Mouse (Mus musculus) left cerebral cortex, postnatal 10 days (tissue): ENCODE results near the gene Pi16. TPM values are rescaled to one million over a fixed set of nuclear protein-coding genes. Genes with fewer than 3 reads are reported as not detected.

Source experiments
- DNase-seq, 2 experiments: peaks; one replicate each; pipeline ENCODE4 v3.0.0; 2021 to 2022; ENCODE audit warnings: low spot score in 2 of 2, mixed read lengths in 1 of 2; ENCODE audit errors: extremely low spot score in 1 of 2
- intact Hi-C: fragments of 180-260 bp; cut with DNase I; formaldehyde crosslinking; loops from one replicate; pipeline ENCODE4 v1.15.1; 2025
- total RNA-seq, 2 experiments: library from RNA; stranded (reverse); gene quantifications; 2 replicates each; pipeline ENCODE4 v1.2.3; 2021

Pi16 gene
- total RNA-seq, 2 experiments from 2014 or later = 1.6 to 1.8 TPM

- DNase-seq = no peak
- intact Hi-C loops = no loop called here
Observed at GRCm38 (mm10) chr17:29323625-29324024, 6.1 kb downstream of the Pi16 start.

- intact Hi-C loops = no loop called here
- DNase-seq = peak in 1 of 2 experiments; percentile 12
Observed at GRCm38 (mm10) chr17:29325831-29326230, 8.4 kb downstream of the Pi16 start.

- peak in 1 of 2 experiments; percentile 60 for DNase-seq
- intact Hi-C loops = no loop called here
Observed at GRCm38 (mm10) chr17:29326531-29327529, 9.3 kb downstream of the Pi16 start.

- peak in 1 of 2 experiments; percentile 33 for DNase-seq
- intact Hi-C loops = no loop called here
Observed at GRCm38 (mm10) chr17:29327691-29328090, 10.2 kb downstream of the Pi16 start.

- intact Hi-C loops = no loop called here
- peak in 1 of 2 experiments; percentile 15 for DNase-seq
Observed at GRCm38 (mm10) chr17:29330221-29330620, 12.7 kb downstream of the Pi16 start.

GRCm38 (mm10) chr17:29330671-29331410 is 13.4 kb downstream of the Pi16 start:
- peak in 1 of 2 experiments; percentile 24 for DNase-seq
- intact Hi-C loops = no loop called here

- intact Hi-C loops = no loop called here
- DNase-seq = peak in 1 of 2 experiments; percentile 25
Observed at GRCm38 (mm10) chr17:29332186-29332685, 14.8 kb downstream of the Pi16 start.

- intact Hi-C loops = no loop called here
- DNase-seq = peak in 1 of 2 experiments; percentile 18
Observed at GRCm38 (mm10) chr17:29336266-29336990, 18.9 kb downstream of the Pi16 start.

GRCm38 (mm10) chr17:29337979-29338823 is 20.7 kb downstream of the Pi16 start:
- intact Hi-C loops = no loop called here
- peak in 1 of 2 experiments; percentile 49 for DNase-seq

- intact Hi-C loops = no loop called here
- DNase-seq = peak in 1 of 2 experiments; percentile 64
Observed at GRCm38 (mm10) chr17:29339170-29339768, 21.8 kb downstream of the Pi16 start.

GRCm38 (mm10) chr17:29340406-29341261 is 23.2 kb downstream of the Pi16 start:
- intact Hi-C loops = loop anchor here (10.0 kb wide), 1 partner anchor 76 kb away; the partner anchor contains the start of genes BC004004 and Ppil1
- peak in 1 of 2 experiments; percentile 56 for DNase-seq

GRCm38 (mm10) chr17:29341591-29342003 is 24.1 kb downstream of the Pi16 start:
- DNase-seq = no peak
- intact Hi-C loops = loop anchor here (10.0 kb wide), 1 partner anchor 77 kb away; the partner anchor contains the start of genes BC004004 and Ppil1

GRCm38 (mm10) chr17:29342010-29342910 is 24.8 kb downstream of the Pi16 start:
- peak in 1 of 2 experiments; percentile 74 for DNase-seq
- intact Hi-C loops = loop anchor here (10.0 kb wide), 1 partner anchor 77 kb away; the partner anchor contains the start of genes BC004004 and Ppil1

- intact Hi-C loops = loop anchor here (10.0 kb wide), 1 partner anchor 78 kb away; the partner anchor contains the start of genes BC004004 and Ppil1
- DNase-seq = no peak
Observed at GRCm38 (mm10) chr17:29343241-29343640, 25.8 kb downstream of the Pi16 start.

GRCm38 (mm10) chr17:29345272-29345671 is 27.8 kb downstream of the Pi16 start:
- intact Hi-C loops = loop anchor here (10.0 kb wide), 1 partner anchor 80 kb away; the partner anchor contains the start of genes BC004004 and Ppil1
- no peak for DNase-seq
